Mouse (Mus musculus) gastrocnemius, adult 18-20 months (tissue): ENCODE measurements at regions not wholly inside any gene's neighbourhood (a gene's known extent, or its start where the extent isn't known, plus 50 kb on each side); places are given as distances from the start of the nearest gene placed in this dataset.

ENCODE experiments used
- DNase-seq: peaks from one replicate; pipeline ENCODE4 v3.0.0; 2021; ENCODE audit warnings: low spot score

DNA sequence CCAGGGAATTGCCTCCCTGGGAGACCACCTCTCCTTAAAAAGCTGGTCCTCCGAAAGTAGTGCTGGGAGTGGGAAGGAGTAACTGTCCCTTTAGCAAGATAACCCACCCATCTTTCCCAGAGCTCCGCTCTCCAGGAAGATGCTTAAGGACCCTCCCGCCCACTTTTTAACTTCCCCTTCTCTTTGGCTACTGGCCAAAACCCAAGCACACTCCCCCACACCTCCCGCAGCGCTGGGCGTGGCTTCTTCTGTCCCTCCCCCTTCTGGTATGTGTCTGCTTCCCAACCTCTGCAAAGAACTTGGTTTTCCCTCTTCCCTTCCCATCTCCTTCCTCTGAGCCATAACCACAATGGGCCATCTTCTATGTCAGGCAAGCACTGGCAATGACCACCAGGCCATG, 85.4 kb downstream of the Rpap3 start:
- no peak for DNase-seq

DNA sequence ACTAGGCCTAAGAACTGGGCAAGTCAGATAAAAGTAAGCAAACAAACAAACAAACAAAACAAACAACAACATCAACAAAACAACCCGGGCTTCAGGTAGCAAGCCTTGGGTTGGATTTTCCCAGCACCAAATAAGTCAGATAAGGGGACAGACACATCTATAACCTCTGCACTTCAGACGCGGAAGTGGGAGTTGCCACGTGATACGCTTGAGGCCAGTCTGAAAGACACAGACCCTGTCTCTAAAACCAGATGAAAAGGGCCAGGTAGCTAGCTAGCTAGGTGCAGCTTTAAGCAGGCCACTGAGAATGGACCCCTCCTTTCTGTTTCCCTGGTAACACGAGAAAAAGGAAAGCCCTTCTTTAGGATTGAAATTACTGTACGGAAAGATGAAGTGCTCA, 85.9 kb downstream of the Rpap3 start:
- no peak for DNase-seq

GRCm38 (mm10) chr15:97612325-97612724, 93.3 kb downstream of the Rpap3 start:
- no peak for DNase-seq

DNA sequence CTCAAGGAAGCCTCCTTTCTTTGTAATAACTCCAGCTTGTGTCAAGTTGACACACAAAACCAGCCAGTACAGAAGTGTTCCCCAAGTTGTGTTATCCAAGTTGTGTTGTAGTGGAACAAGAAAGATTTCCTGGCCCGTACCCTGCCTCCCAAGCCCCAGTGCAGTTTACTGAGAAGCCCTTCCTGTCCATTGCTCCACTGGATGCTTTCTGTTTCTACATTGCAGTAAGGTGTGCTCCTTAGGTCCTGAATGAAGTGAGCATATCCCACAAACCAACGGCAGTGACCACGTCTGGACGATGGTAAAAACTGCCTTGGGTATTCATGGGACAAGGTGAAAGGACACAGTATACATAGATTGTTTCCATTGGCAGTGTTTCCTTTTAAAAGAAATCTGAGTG, 94.9 kb downstream of the Rpap3 start:
- DNase-seq: no peak

DNA sequence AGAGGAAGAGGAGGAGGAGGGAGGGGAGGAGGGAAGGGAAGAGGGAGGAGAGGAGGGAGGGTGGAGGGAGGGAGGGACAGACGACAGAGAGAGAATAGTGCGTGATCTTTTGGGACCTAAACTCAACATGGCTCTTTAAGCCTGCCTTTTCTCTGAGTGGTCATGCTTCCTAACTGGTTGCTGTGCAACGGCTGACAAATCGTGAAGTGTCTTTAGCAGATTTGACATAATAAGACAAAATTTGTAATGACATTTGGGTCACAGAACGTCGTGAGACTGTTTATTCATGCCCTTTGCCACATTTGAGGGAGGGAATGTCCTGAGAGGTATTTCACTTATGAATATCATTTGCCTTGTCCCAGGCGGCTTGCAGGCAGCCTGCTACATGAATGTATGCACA, 96.1 kb downstream of the Rpap3 start:
- no peak for DNase-seq

- DNase-seq: no peak
Measured at GRCm38 (mm10) chr15:97608651-97609050, 97.0 kb downstream of the Rpap3 start.

GRCm38 (mm10) chr15:97607617-97608206, 97.9 kb downstream of the Rpap3 start:
- DNase-seq: peak; percentile 44

DNA sequence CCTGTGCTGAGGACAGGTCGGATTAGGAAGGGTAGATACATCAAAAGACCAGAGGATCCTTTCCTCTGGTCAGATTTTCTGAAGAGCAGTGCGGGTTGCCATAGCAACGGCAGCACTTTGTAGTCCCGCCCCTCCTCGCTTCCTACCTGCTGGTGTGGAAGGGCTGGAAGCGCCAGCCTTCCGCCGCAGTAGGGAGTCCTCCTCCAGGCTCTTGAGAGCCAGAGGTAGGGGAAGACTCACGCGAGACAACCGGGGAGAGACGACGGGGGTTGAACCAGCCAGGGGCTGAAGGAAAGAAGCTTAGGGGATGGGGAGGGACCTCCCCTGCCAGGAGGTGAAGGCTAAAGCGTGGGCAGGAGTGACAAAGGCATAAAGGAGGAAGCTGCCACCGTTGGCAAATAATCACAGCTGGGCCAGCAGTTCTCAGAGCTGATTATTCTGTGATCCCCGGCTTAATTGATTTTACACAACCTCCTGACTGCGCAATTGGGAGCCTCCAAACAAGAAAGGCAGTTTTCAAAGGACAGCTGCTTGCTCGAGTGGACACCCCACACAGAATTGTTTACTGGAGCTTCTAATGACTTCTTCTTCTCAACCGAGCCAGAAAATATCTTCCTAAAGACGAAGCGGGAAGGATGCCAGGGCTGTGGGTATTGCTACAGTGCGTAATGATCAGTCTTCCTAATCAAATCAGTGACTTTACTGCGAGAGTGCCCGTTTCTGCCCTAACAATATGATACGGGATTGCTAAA, 98.8 kb downstream of the Rpap3 start:
- DNase-seq: no peak

DNA sequence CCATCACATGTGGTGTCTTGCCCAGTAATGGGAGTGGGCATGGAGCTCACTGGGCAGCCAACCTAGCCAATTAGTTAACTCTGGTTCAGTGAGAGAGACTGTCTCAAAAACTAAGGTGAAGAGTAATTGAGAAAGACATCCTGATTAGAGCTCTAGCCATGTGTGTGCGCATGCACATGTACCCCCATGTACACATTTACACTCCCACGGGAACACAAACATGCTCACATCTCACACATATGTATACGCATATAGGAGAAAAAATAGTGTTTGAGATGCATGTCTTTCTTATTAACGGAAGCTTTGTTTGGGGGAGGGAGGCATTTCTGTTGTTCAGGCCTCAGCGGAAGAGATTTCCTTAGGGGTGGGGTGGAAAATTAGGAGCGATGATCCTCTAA, 99.4 kb downstream of the Rpap3 start:
- DNase-seq: no peak

GRCm38 (mm10) chr15:97605791-97606190, 99.8 kb downstream of the Rpap3 start:
- DNase-seq: no peak

- no peak for DNase-seq
Measured at GRCm38 (mm10) chr15:97603492-97603891, 102.1 kb downstream of the Rpap3 start.

DNA sequence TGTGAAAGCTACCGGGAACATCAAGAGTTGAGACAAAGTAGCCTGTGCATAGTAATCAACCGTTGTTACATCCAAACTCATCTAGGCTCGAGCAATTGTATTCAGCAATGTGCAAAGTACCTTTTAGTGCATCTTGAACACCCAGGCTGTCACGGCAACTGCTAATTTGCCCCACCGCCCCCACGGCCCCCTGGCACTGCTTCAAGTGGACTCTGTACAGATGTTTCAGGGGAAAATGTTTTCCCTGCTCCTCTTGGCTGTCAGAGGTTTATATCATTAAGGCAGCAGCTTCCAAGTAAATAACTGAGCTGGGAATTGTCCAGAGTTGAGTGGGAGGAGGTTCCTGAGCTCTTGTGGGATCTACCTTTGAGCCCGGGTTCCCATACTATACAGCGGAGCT, 107.4 kb downstream of the Rpap3 start:
- DNase-seq: no peak

DNA sequence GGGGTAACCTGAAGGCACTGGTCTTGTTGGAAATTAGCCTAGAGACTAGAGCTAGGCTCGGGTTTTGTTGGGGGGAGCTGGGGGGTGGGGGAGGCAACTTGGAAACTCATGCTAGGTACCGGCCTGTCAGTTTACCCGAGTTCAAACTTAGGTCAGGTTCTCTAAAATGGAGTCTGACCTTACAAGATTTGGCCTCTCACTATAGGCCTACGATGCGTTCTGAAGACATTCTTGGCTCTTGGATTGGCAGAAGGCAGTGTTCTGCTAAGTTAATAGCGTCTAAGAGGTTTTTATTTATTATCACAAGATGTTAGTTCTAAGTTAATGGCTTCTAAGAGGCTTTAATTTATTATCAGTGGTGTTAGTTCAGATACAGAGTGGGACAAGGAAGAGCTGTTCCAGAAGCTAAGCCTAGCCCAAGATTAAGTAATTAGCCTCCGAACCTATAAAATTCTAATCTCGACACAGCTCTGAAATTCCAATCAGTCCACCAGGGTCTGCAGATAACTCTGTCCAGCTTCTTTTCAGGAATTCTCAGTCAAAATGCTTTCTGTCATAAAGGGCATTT, 109.0 kb downstream of the Rpap3 start:
- DNase-seq: no peak

- DNase-seq: no peak
Measured at GRCm38 (mm10) chr15:97595284-97595796, 110.3 kb downstream of the Rpap3 start.

- DNase-seq: no peak
Measured at GRCm38 (mm10) chr15:97593781-97594600, 111.6 kb downstream of the Rpap3 start.

- no peak for DNase-seq
Measured at GRCm38 (mm10) chr15:97592786-97593185, 112.8 kb downstream of the Rpap3 start.

- no peak for DNase-seq
Measured at GRCm38 (mm10) chr15:97591406-97591805, 114.2 kb downstream of the Rpap3 start.

DNA sequence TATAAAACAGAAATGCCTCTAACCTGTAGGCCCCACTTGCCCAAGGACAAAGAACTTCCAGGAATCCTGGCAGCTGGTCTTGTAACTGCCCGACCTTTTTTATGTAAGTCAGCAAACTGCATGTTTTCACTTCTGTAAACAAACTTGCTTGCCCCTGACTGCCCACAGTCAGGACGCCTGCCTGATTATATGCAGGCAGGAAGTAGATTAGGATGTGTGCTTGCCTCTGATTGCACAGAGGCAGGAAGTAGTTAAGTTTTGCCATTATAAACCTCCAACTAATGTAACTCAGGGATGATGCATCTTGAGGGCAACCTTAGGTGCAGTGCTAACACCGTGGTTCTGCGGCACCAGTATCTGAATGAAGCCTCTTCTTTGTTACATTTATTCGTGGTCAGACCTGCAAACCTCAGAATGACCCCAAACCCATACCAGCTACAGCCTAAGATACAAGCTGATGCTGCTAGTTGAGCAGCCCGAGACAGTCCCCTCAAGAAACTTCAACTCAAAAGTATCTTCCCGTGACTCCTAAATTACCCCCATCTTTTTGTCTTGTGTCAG, 114.8 kb downstream of the Rpap3 start:
- no peak for DNase-seq

DNA sequence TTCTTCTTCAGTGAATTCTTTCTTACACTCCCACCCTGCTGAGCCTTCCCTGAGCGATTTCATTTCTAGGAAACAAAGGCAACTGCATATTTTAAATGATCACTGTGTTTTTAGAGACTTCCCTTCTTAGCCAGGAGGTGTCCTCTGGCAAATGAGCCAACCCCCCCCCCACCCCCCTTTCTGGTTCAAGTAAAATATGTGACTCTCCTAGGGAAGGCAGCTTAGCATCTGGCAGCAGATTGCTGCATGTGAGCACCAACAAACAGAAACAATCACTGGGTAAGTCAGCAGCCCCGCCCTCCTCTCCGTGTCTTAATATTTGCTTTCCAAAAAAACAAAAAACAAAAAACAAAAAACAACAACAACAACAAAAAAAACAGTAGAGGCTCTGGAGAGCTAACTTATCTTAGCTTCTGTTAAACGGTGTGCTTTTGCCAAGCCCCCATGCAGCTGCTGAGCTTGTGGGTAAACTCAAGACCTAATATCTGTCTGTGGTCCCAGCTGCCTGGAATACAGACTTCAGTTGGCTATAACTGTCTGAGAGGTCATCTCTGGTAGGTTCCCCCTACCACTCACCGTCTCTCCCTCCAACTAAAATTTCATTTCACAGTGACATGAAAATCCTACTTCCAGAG, 117.9 kb downstream of the Rpap3 start:
- DNase-seq: no peak

DNA sequence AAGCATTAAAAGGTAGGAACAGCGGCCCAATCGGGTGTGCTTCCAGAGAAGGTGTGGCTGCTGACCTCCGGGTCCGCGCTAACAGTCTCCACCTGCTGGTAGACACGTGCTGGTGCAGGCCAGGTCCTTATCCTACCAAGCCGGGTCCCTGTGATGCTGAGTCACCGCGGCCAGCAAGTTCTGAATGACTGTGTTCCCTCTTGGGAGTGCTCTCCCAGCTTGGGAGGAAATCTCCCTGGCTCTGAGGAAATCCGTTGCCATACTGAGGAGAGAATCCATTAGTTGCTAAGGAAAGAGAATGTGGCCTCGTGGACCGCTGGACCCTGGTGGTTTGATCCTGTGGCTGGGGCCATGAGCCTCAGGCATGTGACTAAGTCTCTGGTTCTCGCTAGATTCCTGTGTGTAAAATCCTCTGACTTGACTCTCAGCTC, 123.9 kb downstream of the Rpap3 start:
- peak; percentile 89 for DNase-seq

- no peak for DNase-seq
Measured at GRCm38 (mm10) chr15:97580726-97581125, 124.9 kb downstream of the Rpap3 start.
